Mouse (Mus musculus): Measurements from ENCODE around the gene Tbx10.
"Not testable (repeated sequence)": the region's sequence is repeated elsewhere in the genome, so short reads cannot be mapped to it uniquely, and the experiment has no call there.

DNA sequence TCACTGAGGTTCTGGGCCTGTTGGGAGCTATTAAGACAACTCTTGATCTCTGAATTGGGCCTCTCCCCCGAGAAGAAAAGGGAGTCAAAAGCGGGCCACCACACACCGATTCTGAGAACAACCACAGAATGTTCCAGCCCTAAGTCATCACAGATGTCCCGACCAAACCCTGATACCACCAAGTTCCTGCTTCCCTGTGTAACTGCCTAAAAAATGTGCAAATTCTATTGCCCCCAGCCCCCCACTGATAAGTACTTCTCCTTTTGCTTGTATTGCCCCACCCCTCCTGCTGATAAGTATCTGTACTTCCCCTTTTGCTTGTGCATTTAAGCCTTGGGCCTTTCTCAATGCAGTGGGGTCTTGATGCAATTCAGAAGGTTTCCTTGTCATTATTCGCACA is 51.6 kb downstream of the Tbx10 start:
- not testable (repeated sequence) for TF ChIP-seq CTCF (IDR thresholded peaks at IDR 0.05; ENCODE audit: low read depth)
- TF ChIP-seq EP300 (IDR thresholded peaks at IDR 0.05; ENCODE audit: low read depth), result peak; percentile 60; the same call in 1 of the 2 replicates
